8 mouse cellular contexts compared by ENCODE assay signal in genomic region chr1:134077389-134078060, GRCm38 (mm10). TPM values are rescaled to one million over a fixed set of nuclear protein-coding genes. Genes with fewer than 3 reads are reported as not detected.
DNase-seq lines count a peak whose midpoint lies in the region; ATAC-seq lines count a peak whose summit lies in the region.

No protein-coding gene starts in this region.

- no peaks in the 10 kb centered on the region for H3K27me3 ChIP-seq in kidney, embryonic 16.5 days (ENCODE audit: insufficient read depth, low read length)
- H3K27me3 ChIP-seq in megakaryocyte, embryonic 14.5 days (replicated peaks), result no peaks in the 10 kb centered on the region

- peaks cover 42% of the 10 kb centered on the region for H3K4me1 ChIP-seq in kidney, embryonic 16.5 days (ENCODE audit: insufficient read depth, low read length)
- peaks cover 93% of the 10 kb centered on the region for H3K4me1 ChIP-seq in megakaryocyte, embryonic 14.5 days

- H3K9me3 ChIP-seq in kidney, embryonic 16.5 days (ENCODE audit: low read length), result no peaks in the 10 kb centered on the region
- no peaks in the 10 kb centered on the region for H3K9me3 ChIP-seq in megakaryocyte, embryonic 14.5 days

- H3K4me2 ChIP-seq in kidney, embryonic 16.5 days (replicated peaks; ENCODE audit: low read depth, low read length), result peak overlapping the region; percentile 77

- 23% methylated on average over 14 of the region's 14 CpGs for WGBS in kidney, embryonic 16.5 days

- H3K27ac ChIP-seq in kidney, embryonic 16.5 days (ENCODE audit: low read length), result peak overlapping the region; percentile 69

- H3K36me3 ChIP-seq in kidney, embryonic 16.5 days (ENCODE audit: insufficient read depth, low read length), result no peaks in the 10 kb centered on the region; the same call in 1 of the 2 replicates
- peaks cover 40% of the 10 kb centered on the region for H3K36me3 ChIP-seq in megakaryocyte, embryonic 14.5 days (replicated peaks; ENCODE audit: low read length)

- peak overlapping the region; percentile 70 for H3K4me3 ChIP-seq in kidney, embryonic 16.5 days (ENCODE audit: low read length)
- H3K4me3 ChIP-seq in megakaryocyte, embryonic 14.5 days (replicated peaks), result peak overlapping the region; percentile 97

- peak overlapping the region; percentile 82 for H3K9ac ChIP-seq in kidney, embryonic 16.5 days (replicated peaks; ENCODE audit: low read length)

- peak; percentile 25 for ATAC-seq in granulocyte monocyte progenitor cell, adult 5-6 weeks (replicated peaks; ENCODE audit: poor library complexity, severe bottlenecking)
- ATAC-seq in kidney, embryonic 16.5 days (ENCODE audit: low FRiP score, low TSS enrichment), result no peak
- ATAC-seq in erythroid progenitor cell, adult 5-6 weeks (replicated peaks; ENCODE audit: low FRiP score, poor library complexity, severe bottlenecking), result no peak

- peak; percentile 32 to 48 for DNase-seq in layer of hippocampus, postnatal 14 days (ENCODE audit: low spot score in 2 of 2)
- no peak for DNase-seq in layer of hippocampus, adult 8-10 months (ENCODE audit: low spot score in 2 of 2)
- DNase-seq in cerebellum, adult 18-20 months, result peak; percentile 65
- peak; percentile 83 for DNase-seq in thymus, postnatal 0 days (ENCODE audit: low spot score)

RNA-seq across cellular contexts. Expression of gene Btg2, which starts 1.4 kb away (rescaled TPM):
- 10 to 100 TPM; 14.1 to 19.2 TPM for total RNA-seq in layer of hippocampus, postnatal 14 days (2021)
- total RNA-seq in layer of hippocampus, adult 8-10 months (2022), result 10 to 100 TPM; 14.4 to 18.4 (median 17.3) TPM
- 7.2 and 13.5 TPM in 2 replicates for total RNA-seq in granulocyte monocyte progenitor cell, adult 5-6 weeks (2014; fragmentation: Nextera tagmentation)
- total RNA-seq in granulocyte monocyte progenitor cell, adult 5-6 weeks (2017), result 31.3 and 33.7 TPM in 2 replicates
- 36.2 and 38.2 TPM in 2 replicates for polyA plus RNA-seq in kidney, embryonic 16.5 days (2015; fragmentation: Nextera tagmentation; extraction: Ambion mirVana)
- 8.3 and 13.9 TPM in 2 replicates for polyA plus RNA-seq in megakaryocyte, embryonic 14.5 days (2012; ENCODE audit: insufficient read depth, low replicate concordance)
- 315 and 335 TPM in 2 replicates for polyA plus RNA-seq in thymus, postnatal 0 days (2015; fragmentation: Nextera tagmentation; extraction: Ambion mirVana)
- 156 and 184 TPM in 2 replicates for total RNA-seq in erythroid progenitor cell, adult 5-6 weeks (2015; ENCODE audit: low replicate concordance)
- 261 and 289 TPM in 2 replicates for total RNA-seq in erythroid progenitor cell, adult 5-6 weeks (2017; ENCODE audit: low replicate concordance)

RNA-seq across cellular contexts. Expression of gene Chit1, which starts 33.5 kb away (rescaled TPM):
- under 1 TPM in 1 of 2 experiments, not detected in 1; 0.39 TPM for total RNA-seq in layer of hippocampus, postnatal 14 days (2021)
- under 1 TPM in 1 of 4 experiments, not detected in 3; 0.32 TPM for total RNA-seq in layer of hippocampus, adult 8-10 months (2022)
- 0.62 and 1.7 TPM in 2 replicates for total RNA-seq in granulocyte monocyte progenitor cell, adult 5-6 weeks (2014; fragmentation: Nextera tagmentation)
- total RNA-seq in granulocyte monocyte progenitor cell, adult 5-6 weeks (2017), result 0.22 and 0.82 TPM in 2 replicates
- polyA plus RNA-seq in kidney, embryonic 16.5 days (2015; fragmentation: Nextera tagmentation; extraction: Ambion mirVana), result 0.17 and 0.21 TPM in 2 replicates
- polyA plus RNA-seq in megakaryocyte, embryonic 14.5 days (2012; ENCODE audit: insufficient read depth, low replicate concordance), result not detected in 2 replicates
- polyA plus RNA-seq in thymus, postnatal 0 days (2015; fragmentation: Nextera tagmentation; extraction: Ambion mirVana), result 0.72 and 1.1 TPM in 2 replicates
- total RNA-seq in erythroid progenitor cell, adult 5-6 weeks (2015; ENCODE audit: low replicate concordance), result 1.1 and 4.2 TPM in 2 replicates
- total RNA-seq in erythroid progenitor cell, adult 5-6 weeks (2017; ENCODE audit: low replicate concordance), result not detected in 2 replicates

RNA-seq across cellular contexts. Expression of gene Fmod, which starts 40.5 kb away (rescaled TPM):
- total RNA-seq in layer of hippocampus, postnatal 14 days (2021), result 1 to 10 TPM; 3.3 to 4.5 TPM
- 10 to 100 TPM in 3 of 4 experiments, 1 to 10 TPM in 1; 8.4 to 11.4 (median 10.1) TPM for total RNA-seq in layer of hippocampus, adult 8-10 months (2022)
- total RNA-seq in granulocyte monocyte progenitor cell, adult 5-6 weeks (2014; fragmentation: Nextera tagmentation), result not detected in 2 replicates
- not detected in 2 replicates for total RNA-seq in granulocyte monocyte progenitor cell, adult 5-6 weeks (2017)
- polyA plus RNA-seq in kidney, embryonic 16.5 days (2015; fragmentation: Nextera tagmentation; extraction: Ambion mirVana), result 12.5 and 17.1 TPM in 2 replicates
- polyA plus RNA-seq in megakaryocyte, embryonic 14.5 days (2012; ENCODE audit: insufficient read depth, low replicate concordance), result not detected in 2 replicates
- polyA plus RNA-seq in thymus, postnatal 0 days (2015; fragmentation: Nextera tagmentation; extraction: Ambion mirVana), result 0.32 and 0.40 TPM in 2 replicates
- not detected in 2 replicates for total RNA-seq in erythroid progenitor cell, adult 5-6 weeks (2015; ENCODE audit: low replicate concordance)
- not detected in 2 replicates for total RNA-seq in erythroid progenitor cell, adult 5-6 weeks (2017; ENCODE audit: low replicate concordance)

Comparison
In these comparisons a context has a peak if more than half of its experiments do, and no peak if none do; other contexts are left out.
1. DNase-seq: peak in layer of hippocampus, postnatal 14 days (2 of 2), cerebellum, adult 18-20 months (2 of 2) and thymus, postnatal 0 days (single experiment); none in layer of hippocampus, adult 8-10 months (0 of 2).
2. RNA of gene Btg2, which starts 1.4 kb away (total RNA-seq): 156 to 289 TPM in erythroid progenitor cell, adult 5-6 weeks; 7.2 to 33.7 TPM in granulocyte monocyte progenitor cell, adult 5-6 weeks, 14.1 to 19.2 TPM in layer of hippocampus, postnatal 14 days and 14.4 to 18.4 TPM in layer of hippocampus, adult 8-10 months; every median in the first group is over 4 times any median in the second.
3. RNA of gene Fmod, which starts 40.5 kb away (total RNA-seq): 8.4 to 11.4 TPM in layer of hippocampus, adult 8-10 months and 3.3 to 4.5 TPM in layer of hippocampus, postnatal 14 days; not detected in granulocyte monocyte progenitor cell, adult 5-6 weeks and not detected in erythroid progenitor cell, adult 5-6 weeks; every median in the first group is over 4 times any median in the second.